Mouse (Mus musculus) G1E (cell line): ENCODE measurements at regions not wholly inside any gene's neighbourhood (a gene's known extent, or its start where the extent isn't known, plus 50 kb on each side); places are given as distances from the start of the nearest gene placed in this dataset.

ENCODE experiments used
- CTCF ChIP-seq: IDR thresholded peaks from 2 replicates; pipeline ENCODE4 v1.5.1; 2012; ENCODE audit warnings: low read depth, low read length, inconsistent platforms, mixed read lengths
- GATA1 ChIP-seq: IDR thresholded peaks from 2 replicates; pipeline ENCODE4 v1.6.1; 2012; ENCODE audit warnings: borderline replicate concordance, low read length, inconsistent platforms, mixed read lengths
- POLR2AphosphoS5 ChIP-seq: IDR thresholded peaks from 2 replicates; pipeline ENCODE4 v1.6.1; 2012; ENCODE audit warnings: low read depth, low read length, inconsistent platforms; ENCODE audit not compliant: insufficient replicate concordance
- TAL1 ChIP-seq: conservative IDR thresholded peaks from 2 replicates; pipeline ENCODE4 v1.6.1; 2012; ENCODE audit warnings: low read depth, low read length, inconsistent platforms, mixed read lengths

DNA sequence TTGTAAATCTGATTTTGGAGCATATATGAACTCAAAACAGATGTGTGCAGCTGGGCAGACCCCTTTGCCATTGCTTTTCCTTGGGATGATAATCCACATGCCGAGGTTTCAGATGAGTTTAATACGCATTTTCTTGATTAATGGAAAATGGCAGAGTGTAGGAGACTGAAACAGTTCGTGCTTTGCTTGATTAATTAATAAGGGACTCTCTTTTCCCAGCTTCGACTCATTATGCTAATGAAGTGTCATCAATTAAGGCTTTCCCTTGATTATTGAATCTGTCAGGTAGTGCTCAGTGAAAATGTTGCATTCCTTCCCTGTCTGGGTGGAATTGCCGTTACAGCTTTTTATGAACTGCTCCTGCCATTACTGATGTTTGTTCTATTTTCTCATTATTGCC is 647.2 kb upstream of the Nova1 start:
- TF ChIP-seq CTCF (no peak), GATA1 (no peak), TAL1 (no peak), POLR2AphosphoS5 (no peak)
